Mouse (Mus musculus) brain, adult 2 months (tissue): ENCODE data around the gene Cebpb.

Source experiments
- DNase-seq: peaks from one replicate; pipeline ENCODE4 v3.0.0; 2011; ENCODE audit warnings: low read depth, low spot score

The Cebpb gene

GRCm38 (mm10) chr2:167691871-167692661 lies 3.4 kb downstream of the Cebpb start:
- peak; percentile 59 for DNase-seq

GRCm38 (mm10) chr2:167692831-167693230 lies 4.1 kb downstream of the Cebpb start:
- no peak for DNase-seq

GRCm38 (mm10) chr2:167693540-167693939 lies 4.8 kb downstream of the Cebpb start:
- no peak for DNase-seq

- DNase-seq = no peak
These were observed 5.5 kb downstream of the Cebpb start for GRCm38 (mm10) chr2:167694244-167694643.

GRCm38 (mm10) chr2:167694963-167695362 lies 6.2 kb downstream of the Cebpb start:
- no peak for DNase-seq

- no peak for DNase-seq
These were observed 6.8 kb downstream of the Cebpb start for GRCm38 (mm10) chr2:167695491-167695890.

GRCm38 (mm10) chr2:167696143-167696542 lies 7.4 kb downstream of the Cebpb start:
- DNase-seq = no peak

GRCm38 (mm10) chr2:167697902-167698301 lies 9.2 kb downstream of the Cebpb start:
- no peak for DNase-seq

GRCm38 (mm10) chr2:167700018-167700417 lies 11.3 kb downstream of the Cebpb start:
- no peak for DNase-seq

GRCm38 (mm10) chr2:167701472-167701871 lies 12.8 kb downstream of the Cebpb start:
- DNase-seq = peak; percentile 27

- DNase-seq = no peak
These were observed 13.4 kb downstream of the Cebpb start for GRCm38 (mm10) chr2:167702126-167702525.

GRCm38 (mm10) chr2:167704409-167704808 lies 15.7 kb downstream of the Cebpb start:
- no peak for DNase-seq

- no peak for DNase-seq
These were observed 17.6 kb downstream of the Cebpb start for GRCm38 (mm10) chr2:167706183-167706939.

GRCm38 (mm10) chr2:167708373-167708772 lies 19.7 kb downstream of the Cebpb start:
- no peak for DNase-seq

- no peak for DNase-seq
These were observed 21.3 kb downstream of the Cebpb start for GRCm38 (mm10) chr2:167709969-167710368.

- DNase-seq = no peak
These were observed 21.9 kb downstream of the Cebpb start for GRCm38 (mm10) chr2:167710574-167710973.

GRCm38 (mm10) chr2:167712872-167713821 lies 24.4 kb downstream of the Cebpb start:
- DNase-seq = peak; percentile 35

- DNase-seq = no peak
These were observed 25.6 kb downstream of the Cebpb start for GRCm38 (mm10) chr2:167714298-167714697.

- DNase-seq = peak; percentile 62
These were observed 26.3 kb downstream of the Cebpb start for GRCm38 (mm10) chr2:167715008-167715407.

- DNase-seq = no peak
These were observed 28.5 kb downstream of the Cebpb start for GRCm38 (mm10) chr2:167717208-167717607.

GRCm38 (mm10) chr2:167719520-167719919 lies 30.8 kb downstream of the Cebpb start:
- DNase-seq = no peak
